Mouse (Mus musculus): Measurements from ENCODE around the gene Gpr173. TPM values are rescaled to one million over a fixed set of nuclear protein-coding genes. Genes with fewer than 3 reads are reported as not detected.

The Gpr173 gene
- total RNA-seq (2023) = not detected

DNA sequence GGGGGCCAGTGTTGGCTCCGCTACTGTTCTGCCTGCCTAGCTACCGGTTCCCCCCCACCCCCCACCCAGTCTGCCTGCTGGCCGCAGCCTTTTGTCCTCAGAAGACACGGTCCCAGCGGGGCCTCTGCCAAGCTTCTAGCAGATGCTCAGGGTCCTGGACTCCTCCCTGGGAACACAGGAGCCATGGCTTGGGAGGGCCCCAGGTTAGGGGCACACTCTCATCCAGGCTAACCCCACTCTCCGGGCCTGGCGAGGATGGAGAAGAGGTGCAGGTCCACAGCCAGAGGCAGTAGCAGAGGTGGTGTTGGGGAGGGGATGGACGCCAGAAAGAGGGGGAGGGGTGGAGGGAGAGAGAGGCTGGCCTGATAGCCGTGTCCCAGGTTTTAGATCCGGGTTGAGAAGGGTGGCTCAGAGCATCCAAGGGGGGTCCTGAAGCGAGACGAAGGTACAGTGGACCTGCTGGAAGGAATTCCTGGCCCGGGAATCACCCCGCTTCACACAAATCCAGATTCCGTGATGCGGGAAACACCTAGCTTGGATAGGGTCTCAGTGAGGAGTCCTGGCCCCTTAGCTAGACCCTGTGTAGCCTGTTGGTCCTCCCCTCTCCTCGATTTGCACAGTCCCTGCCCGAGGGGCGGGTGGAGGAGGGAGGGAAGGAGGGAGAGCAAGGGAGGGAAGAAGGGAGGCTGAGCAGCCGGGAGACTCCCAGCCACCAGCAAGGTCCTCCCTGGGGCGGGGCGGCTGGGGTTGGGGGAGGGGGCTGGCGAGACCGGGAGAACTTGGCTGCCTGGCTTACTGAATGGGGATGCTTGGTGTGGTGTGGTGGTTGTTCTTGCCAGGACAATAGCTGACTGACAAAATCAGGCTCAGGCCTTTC is at the start of gene Gpr173:
TSS of gene Gpr173 (minus strand) at position 308 of the 877 bp plus-strand sequence.

GRCm38 (mm10) chrX:152342358-152342901 is 26.1 kb downstream of the Gpr173 start, which contains the start of gene Tspyl2:
Tspyl2 (minus strand) TSS chrX:152342425.

GRCm38 (mm10) chrX:152326996-152327688 is 41.4 kb downstream of the Gpr173 start, which contains the start of gene Kantr:
Kantr (minus strand) TSS chrX:152327495.

Other genes with a start within 250 kb of the Gpr173 start
- gene Iqsec2, start 224.4 kb downstream of the Gpr173 start, total RNA-seq (2023) = 10 to 100 TPM in 1 of 2 experiments, 1 to 10 TPM in 1; 8.0 to 10.5 TPM
- gene Kdm5c, start 135.7 kb downstream of the Gpr173 start, total RNA-seq (2023) = 10 to 100 TPM; 58.0 to 81.9 TPM
- 1 to 10 TPM; 8.9 to 9.8 TPM for gene Kantr, start 41.2 kb downstream of the Gpr173 start, total RNA-seq (2023)
- 10 to 100 TPM in 1 of 2 experiments, 1 to 10 TPM in 1; 9.6 to 10.4 TPM for gene Tspyl2, start 26.3 kb downstream of the Gpr173 start, total RNA-seq (2023)
- gene Cldn34a, start 194.6 kb upstream of the Gpr173 start, total RNA-seq (2023) = not detected

Data from neutrophil, adult 83 days (primary cell).